Mouse (Mus musculus) telencephalon, adult 2 months (tissue): Measurements from ENCODE around the gene Prdx1.
"Not testable (repeated sequence)": the region's sequence is repeated elsewhere in the genome, so short reads cannot be mapped to it uniquely, and the experiment has no call there.

ENCODE experiments used
- DNase-seq: peaks from one replicate; pipeline ENCODE4 v3.0.0-alpha.2; 2011; ENCODE audit warnings: low read depth, low spot score

Gene Prdx1

DNA sequence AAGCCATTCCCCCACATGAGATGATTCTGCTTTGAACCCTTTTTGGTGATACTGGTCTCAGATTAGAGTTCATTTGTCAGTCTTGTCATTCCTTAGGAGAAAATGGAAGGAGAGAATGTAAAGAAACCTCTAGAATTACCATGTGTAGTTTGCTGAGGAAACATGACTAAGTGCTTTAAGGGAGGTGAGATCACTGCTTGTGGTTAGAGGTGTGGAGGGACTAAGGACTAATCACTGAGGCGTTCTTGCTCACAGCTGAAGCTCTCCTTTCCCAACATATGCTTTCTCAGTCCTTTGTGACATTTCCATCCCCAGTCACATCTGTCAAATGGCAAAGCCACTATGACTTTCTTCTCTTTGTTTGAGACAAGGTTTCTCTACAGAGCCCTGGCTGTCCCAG is 7.5 kb upstream of the Prdx1 start:
- DNase-seq, result no peak

DNA sequence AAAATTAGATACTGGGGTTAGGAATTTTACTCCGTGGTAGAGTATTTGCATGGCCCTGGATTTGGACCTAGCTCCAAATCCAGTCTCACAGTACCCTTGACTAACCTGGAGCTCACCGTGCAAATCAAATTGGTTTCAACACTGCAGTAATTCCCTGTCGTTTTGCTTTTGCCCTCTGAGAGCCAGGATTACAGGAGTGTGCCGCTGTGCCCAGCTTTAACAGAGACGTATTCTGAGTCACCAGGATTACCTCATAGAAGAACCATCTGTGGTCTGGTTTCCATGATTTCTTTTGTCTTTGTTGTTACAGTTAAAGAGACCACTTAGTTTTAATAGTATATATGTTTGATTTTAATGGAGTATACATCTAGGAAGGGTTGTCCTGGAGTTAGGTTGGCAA is 6.2 kb upstream of the Prdx1 start:
- no peak for DNase-seq

DNA sequence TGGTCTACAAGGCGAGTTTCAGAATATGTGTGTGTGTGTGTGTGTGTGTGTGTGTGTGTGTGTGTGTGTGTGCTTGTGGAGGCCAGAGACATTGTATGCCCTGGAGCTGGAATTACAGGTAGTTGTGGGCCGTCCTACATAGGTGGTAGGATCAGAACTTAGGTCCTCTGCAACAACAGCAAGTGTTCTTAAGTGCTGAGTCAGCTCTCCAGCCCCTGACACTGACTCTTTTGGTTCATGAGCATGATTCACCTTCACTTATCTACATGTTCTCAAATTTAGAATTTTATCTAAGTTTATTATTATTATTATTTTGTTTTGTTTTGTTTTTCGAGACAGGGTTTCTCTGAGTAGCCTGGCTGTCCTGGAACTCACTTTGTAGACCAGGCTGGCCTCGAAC is 4.8 kb upstream of the Prdx1 start:
- DNase-seq, result not testable (repeated sequence)

DNA sequence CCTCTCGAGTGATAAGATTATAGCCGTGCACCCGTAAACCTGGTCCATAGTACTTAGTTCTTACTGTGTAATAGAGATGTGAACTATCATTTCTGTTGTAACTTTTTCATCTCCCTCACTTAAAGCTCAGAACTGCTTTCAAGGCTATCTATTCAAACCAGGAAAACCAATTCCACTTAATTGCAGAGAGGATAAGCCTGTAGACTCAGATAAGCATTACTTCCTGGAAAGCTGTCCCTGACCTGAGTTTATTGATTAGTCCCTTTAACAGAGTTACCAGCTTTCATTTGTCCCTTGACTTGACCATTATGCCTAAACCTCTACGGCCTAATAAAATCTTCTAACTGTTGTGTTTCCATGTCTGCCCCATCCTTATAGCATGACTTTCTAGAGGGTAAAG is 1.4 kb upstream of the Prdx1 start:
- no peak for DNase-seq

DNA sequence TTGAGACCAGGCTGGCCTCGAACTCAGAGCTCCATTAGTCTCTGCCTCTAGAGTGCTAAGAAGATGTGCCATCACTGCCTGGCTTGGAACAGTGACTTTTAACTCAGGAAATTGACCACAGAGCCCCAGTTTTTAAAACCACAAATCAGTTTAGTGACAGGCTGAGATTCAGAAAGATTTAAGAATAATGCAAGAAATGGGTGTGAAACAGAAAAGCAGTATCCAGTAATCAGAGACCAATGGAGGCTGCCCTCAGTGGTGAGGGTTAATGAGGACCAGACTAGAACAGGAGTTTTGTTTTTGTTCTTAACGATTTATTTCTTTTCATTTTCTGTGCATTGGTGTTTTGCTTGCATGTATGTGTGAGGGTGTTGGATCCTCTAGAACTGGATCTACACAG is 679 bp upstream of the Prdx1 start:
- DNase-seq, result no peak

DNA sequence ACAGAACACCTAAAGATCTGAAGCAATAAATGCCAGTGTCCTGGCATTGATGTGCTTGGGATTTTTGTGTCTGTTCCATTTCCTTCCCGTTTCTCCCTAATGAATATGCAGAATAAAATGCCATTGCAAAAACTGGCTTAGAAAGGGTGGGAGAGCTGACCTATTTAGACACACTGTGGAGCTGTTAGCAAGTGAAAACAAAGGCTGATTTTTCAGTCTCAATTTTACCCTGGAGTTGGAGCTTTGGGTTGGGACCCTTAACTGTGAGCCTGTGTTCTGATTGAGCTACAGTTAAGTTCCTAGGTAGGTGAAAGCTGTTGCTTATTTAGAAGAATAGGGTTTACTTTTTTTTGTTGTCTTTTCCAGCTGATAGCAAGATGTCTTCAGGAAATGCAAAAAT is 1.7 kb downstream of the Prdx1 start:
- no peak for DNase-seq

DNA sequence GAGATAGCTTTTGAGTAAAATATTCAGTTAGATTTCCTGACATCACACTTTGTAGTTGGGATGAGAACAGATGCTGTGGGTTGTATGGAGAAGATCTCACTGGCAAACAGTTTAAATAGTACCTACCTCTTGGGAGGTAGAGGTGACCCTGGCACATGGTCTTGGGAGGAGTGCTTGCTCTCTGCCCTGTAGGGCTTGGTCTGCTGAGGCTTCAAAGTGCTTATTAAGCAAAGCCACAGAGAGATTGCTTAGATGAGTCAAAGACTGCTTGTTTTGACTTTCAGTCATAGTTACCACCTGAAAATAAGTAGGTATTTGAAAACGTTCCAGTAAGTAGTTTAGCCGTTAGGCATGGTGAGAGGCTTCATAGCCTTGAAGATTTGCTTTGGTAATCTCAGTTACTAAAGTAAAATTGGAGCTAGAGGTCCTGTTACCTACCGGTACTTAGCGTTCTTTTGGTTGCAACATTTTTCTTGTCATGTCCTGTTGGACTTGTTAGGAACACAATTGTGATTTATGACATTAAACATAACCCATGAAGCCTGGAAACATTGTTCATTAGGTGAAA is 4.0 kb downstream of the Prdx1 start:
- no peak for DNase-seq

DNA sequence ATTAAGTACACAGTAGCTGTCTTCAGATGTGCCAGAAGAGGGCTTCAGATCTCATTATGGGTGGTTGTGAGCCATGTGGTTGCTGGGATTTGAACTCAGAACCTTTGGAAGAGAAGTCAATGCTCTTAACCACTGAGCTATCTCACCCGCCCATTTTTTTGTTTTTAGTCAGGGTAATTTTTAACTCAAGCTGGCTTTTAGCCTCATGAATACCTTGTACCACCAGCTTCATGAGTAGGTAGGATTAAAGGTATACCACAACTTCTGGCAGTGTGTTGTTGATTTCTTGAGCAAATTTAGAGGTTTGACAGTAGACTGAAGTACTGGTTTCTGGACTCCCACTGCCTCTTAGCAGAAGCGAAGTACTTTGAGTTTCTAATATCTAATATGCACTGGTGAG is 6.8 kb downstream of the Prdx1 start:
- DNase-seq, result no peak

DNA sequence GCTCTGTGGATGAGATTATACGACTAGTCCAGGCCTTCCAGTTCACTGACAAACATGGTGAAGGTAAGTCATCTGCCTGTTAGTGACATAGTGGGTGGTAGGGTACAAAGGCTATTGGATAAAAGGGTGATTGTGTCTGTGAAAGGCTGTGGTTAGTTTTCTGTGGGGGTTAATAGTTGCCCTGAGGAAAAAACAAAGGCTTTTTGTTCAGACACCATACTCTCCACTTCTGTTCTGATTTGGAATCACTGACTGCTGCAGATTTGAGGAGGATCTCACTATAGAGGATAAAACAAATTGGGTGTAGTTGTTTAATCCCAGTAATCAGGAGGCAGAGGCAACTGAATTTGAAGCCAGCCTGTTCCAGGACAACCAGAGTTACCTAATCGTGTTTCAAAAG is 8.4 kb downstream of the Prdx1 start:
- peak; percentile 21 for DNase-seq

DNA sequence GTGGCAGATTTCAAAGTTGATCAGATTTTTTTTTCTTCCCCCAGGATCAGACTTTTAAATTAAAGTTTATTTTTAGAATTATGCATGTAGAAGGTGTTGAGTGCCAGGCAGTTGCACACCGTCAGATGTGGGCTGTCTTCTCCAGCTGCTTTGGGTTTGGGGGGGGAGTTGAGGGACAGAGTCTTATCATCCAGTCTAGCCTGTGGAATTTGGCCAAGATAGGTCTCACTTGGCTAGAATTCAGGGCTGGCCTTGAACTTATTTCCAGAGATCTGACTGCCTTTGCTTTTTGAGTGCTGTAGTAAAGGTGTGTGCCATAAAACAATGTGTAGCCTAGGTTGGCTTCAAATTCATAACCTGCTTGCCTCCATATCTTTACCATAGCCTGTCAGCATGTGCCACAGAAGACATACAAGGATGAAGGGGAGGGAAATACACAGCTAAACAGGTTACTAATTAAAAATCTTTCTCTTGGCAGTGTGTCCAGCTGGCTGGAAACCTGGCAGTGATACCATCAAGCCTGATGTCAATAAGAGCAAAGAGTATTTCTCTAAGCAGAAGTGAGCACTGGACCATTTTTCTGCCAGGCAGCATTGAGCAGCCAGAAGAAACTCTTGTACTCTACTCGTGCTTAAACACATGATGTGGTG is 13.5 kb downstream of the Prdx1 start:
- DNase-seq, result no peak

DNA sequence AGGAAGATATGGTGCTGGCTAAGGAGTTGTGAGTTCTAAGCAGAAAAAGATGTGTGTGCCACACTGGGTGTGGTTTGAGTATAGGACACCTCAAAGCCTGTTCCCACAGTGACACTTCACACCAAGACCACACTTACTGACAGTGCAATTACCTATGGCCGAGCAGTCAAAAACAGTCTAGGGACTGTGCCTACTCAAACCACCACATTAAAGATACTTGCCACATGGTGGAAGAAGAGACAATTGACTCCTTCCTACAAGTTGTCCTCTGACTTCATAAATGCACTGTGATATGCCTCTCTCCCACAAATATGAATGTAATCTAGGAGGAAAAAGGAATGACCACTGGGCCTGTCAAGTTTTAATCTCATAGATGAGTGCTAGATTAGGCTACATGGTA is 15.6 kb downstream of the Prdx1 start:
- DNase-seq, result no peak

DNA sequence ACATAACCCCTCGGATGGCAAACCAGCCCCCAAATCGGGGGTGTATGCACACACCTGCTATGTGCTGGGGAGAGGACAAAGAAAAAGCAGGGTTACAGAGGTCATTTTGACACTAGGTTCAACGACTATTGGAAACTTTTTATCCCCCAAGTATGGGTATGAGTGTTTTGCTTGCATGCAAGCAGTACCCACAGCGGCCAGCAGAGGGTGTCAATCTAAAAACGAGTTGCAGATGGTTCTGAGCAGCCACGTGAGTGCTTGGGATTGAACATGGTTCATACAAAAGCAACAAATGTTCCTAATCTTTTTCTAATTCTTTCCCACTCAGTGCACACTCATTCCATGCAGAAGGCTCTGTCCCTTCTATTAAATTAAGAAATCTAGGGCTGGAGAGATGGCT is 18.5 kb downstream of the Prdx1 start:
- DNase-seq, result no peak

DNA sequence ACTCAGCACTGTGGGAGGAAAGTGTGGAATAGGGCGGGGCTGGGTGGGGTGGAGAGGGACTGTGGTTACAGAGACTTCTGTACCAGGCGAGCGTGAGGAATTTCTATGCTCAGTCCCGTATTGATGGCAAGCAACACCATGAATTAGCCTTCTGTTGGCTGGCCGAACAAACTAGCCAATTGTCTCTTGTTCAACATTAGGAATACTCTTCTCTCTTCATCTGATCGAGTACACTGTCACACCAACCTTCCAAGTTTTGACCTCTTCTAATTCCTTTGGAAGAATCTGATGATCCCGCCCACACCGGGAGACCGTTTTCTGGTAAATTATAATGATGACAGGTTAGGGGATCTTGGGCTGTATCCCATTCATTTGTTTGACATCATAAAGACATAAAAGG is 22.3 kb downstream of the Prdx1 start:
- DNase-seq, result peak; percentile 55

DNA sequence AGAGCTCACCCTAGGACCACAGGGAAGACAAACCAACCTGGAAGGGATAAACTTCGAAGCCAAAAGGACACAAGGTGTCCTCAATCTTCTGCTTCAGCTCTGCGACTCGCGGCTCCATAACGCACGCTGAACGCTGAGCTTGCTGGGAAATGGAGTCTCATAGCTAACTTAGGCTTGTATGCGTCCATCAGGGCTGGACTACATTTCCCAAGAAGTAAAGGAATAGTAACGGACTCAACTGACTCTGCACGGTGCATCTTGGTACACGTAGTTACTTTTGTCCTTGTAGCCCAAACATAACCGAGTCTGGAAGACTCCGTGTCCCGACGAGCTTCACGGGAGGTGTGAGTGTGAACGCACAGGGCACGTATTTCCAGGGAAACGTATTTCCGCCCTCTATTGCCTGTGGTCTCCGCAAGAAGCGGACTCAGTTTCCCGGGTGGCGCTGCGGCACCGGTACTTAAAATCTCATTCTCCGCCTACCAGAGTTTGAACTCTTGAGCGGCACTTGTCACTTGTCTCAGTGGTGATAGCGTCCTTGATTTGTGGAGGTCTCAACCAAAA is 22.9 kb downstream of the Prdx1 start, which contains the start of the genes Mmachc and Ccdc163:
Mmachc (minus strand) TSS at position 206 of the 564 bp plus-strand sequence.
Ccdc163 (plus strand) TSS at position 309 of the 564 bp plus-strand sequence.
- peak; percentile 100 for DNase-seq

DNA sequence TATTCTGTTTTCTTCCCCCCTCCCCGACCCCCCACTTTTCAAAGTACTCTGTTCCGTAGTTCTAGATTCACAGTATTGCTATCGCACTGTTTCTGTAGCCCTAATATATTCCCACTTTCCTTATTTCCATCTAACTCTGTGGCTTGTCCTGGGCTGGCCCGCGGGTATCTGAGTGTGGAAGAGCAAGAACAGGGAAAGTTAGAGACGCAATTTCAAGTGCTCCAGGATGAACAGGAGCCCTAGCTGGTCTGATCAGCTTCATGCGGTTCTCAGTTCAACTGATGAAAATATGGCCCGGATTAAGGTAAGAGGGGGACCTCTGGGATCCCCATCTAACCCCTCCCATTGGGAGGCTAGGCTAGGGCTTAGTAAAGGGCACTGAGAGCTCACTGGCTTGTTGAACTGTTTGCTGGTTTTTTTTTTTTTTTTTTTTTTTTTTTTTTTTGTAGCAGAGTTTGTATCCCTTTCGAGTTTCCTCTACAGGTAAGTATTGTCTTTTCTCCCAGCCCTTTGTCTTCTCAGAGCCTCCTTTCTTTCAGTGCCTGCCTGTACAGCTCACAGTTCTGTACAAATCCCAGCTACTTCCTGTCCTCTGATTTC is 23.5 kb downstream of the Prdx1 start:
- no peak for DNase-seq

DNA sequence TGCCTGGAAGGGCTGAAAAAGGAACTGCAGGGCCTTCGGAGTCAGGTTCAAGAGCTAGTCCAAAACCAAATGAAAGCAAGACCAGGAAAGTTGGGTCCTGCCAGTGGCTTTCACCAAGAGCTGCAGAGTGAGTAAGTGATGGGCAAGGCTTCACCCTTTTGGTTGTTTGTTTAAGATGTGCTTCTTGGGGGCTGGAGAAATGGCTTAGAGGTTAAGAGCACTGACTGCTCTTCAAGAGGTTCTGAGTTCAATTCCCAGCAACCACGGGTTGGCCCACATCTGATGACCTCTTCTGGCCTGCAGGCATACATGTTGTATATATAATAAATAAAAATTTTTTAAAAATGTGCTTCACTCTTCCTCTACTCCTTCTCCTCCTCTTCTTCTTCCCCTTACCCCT is 24.8 kb downstream of the Prdx1 start:
- no peak for DNase-seq

DNA sequence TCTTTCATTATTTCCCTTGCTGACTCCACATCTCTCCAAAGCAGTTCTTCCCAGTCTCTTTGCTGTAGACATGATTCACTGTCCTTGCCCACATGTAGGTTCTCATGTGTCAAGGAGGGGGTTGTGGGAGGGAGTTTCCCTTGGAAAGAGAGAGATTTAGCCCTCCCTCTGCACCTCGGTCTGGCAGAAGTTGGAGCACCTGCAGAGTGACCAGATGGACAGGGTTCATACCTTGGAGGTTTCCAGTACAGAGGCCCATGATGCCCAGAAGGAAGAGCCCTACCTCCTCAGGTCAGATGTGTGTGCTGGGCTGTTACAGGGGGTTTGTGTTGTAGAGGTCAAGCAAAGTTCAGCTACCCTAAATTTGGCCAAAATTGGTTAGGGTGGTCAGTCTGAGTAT is 27.2 kb downstream of the Prdx1 start:
- DNase-seq, result no peak

DNA sequence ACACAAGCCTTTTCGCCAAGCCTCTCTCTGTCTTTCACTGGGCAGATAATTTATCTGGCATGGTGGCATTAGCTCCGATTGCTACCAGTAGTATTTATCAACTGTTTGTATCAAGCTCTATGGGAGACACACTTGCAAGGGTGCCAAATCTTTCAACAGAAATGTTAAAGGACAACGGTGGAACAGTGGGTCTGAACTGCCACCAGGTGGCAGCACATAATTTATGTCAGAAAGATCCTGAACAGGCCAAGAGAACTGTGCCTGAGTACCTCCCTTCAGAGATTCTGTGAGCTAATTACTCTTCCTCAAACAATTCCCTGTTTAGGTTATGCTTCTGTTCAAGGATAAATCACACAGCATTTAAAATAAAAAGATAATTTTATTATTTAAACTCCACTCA is 34.1 kb downstream of the Prdx1 start:
- DNase-seq, result peak; percentile 76

DNA sequence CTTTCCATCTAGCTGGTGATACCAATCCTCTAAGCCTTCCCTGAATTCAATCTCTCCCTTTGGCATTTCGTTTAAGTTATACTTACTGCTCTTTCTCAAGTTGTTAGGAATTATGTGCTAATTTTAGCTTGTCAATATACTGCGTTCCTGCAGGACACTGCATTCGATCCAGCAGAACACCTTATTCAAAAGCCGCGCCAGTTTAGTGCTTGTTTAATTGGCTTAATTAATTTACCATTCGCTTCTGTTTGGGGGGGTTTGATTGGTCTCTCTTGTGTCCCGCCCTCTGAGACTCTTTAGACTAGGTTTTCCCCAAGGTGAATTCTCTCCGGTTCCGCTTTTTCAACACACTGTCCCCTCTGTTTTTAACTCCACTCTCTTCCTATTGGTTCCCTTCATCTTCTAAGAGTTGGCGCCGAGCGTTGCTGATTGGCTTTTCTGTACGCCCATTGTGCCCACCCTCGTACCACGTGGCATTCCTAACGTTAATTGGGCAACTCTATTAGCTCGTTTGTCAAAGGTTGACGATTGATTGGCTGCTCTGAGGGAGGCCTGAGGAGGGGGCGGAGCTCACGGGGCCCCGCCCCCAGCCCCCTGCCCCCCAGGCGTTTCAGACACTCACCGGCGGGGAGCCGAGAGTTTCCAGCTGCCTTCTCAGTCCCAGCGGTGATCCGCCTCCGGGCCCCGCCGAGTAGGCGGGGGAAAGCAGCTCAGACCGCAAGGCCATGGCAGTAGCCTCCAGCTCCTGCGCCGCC is 35.2 kb downstream of the Prdx1 start, which contains the start of gene Tesk2:
Tesk2 (plus strand) TSS at position 606 of the 755 bp plus-strand sequence.
- peak; percentile 98 for DNase-seq

DNA sequence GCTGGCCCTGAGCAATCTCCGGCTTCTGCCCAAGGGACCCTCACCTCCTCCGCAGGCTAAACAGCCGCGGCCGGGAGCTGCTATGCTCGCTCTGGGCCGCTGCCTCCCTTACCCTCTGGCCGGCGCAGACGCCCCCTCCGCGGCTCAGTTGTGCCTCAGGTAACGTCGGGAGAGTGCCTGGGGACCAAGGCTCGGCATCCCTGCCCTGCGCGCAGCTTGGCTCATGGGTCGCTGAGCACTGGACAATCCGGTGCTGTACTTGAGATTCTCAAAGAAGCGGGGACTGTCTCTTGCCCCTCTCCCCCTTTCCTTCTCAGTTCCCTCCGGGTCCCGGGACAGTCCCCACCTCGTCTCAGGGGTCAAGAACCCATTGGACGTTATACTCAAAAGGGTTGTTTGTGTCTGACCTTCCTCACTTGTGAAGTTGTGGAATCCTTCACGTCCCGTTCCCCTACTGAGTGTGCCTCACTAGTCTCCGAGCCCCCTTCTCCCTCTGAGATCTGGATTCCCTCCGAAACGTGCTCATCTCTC is 35.8 kb downstream of the Prdx1 start:
- no peak for DNase-seq

DNA sequence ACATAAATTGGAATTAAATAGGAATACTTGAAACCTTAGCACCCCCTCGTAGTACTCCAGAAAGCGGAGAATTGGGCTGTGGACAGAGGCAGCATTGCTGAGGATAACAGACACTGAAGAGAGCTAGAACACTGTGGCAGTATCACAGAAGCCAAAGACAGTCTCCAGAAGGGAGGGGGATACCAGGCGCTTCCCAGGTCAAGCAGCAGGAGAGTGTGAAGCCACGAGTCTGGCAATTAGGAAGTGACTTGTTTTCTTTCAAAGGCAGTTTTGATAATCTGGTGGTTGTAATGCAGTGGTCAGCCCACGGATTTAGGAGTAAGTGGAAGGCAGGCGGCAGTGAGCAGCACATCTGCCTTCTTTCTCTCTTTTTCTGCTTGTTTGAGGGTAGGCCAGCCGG is 36.9 kb downstream of the Prdx1 start:
- no peak for DNase-seq

DNA sequence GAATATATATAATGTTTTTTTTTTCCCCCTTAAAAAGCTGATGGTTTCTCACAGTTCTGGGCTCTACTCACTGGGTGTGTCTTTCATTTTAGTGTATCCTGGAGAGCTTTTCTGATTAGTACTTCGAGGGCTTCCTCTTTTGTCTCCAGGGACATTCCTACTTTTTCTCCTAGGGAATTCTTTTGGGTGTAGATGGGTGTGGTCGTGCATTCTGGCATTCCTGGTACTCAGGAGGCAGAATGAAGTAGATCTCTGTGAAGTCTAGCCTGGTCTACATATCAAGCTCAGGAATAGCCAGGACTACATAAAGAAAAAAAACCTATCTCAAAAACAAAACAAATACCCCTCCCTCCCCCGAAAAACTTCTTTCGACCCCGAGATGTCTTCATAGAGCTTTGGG is 40.1 kb downstream of the Prdx1 start:
- no peak for DNase-seq
